Mouse (Mus musculus) lung, embryonic 16.5 days (tissue): ENCODE results near the gene Gpat2. TPM values are rescaled to one million over a fixed set of nuclear protein-coding genes. Genes with fewer than 3 reads are reported as not detected.
A peak's percentile ranks its signal among the peaks of the same experiment; 100 is the strongest.

Experiments used
- ATAC-seq: fragments of 200-750 bp; cut with Nextera tagmentation; 2 replicates; pipeline ENCODE4 v1.8.0; 2017; ENCODE audit warnings: low read depth, mild to moderate bottlenecking, moderate library complexity
- H3K27ac ChIP-seq: fragments of 300-500 bp; sonication (generic); 2 replicates; pipeline ENCODE4 v1.5.1; 2014; ENCODE audit warnings: mild to moderate bottlenecking, control low read depth, low read length
- H3K27me3 ChIP-seq: fragments of 300-500 bp; sonication (generic); 2 replicates; pipeline ENCODE4 v1.6.1; 2014; ENCODE audit warnings: low read depth, low read length, mixed read lengths; ENCODE audit not compliant: control insufficient read depth, insufficient read depth
- H3K36me3 ChIP-seq: fragments of 300-500 bp; sonication (generic); 2 replicates; pipeline ENCODE4 v1.6.1; 2014; ENCODE audit warnings: low read length; ENCODE audit not compliant: control insufficient read depth, insufficient read depth
- H3K4me1 ChIP-seq: fragments of 300-500 bp; sonication (generic); replicated peaks from 2 replicates; pipeline ENCODE4 v1.6.1; 2014; ENCODE audit warnings: low read length, mixed read lengths; ENCODE audit not compliant: control insufficient read depth, insufficient read depth
- H3K4me2 ChIP-seq: fragments of 300-500 bp; sonication (generic); 2 replicates; pipeline ENCODE4 v1.6.1; 2014; ENCODE audit warnings: low read depth, low read length, control low read depth
- H3K4me3 ChIP-seq: fragments of 300-500 bp; sonication (generic); 2 replicates; pipeline ENCODE4 v1.5.1; 2014; ENCODE audit warnings: mild to moderate bottlenecking, low read length, control low read depth
- H3K9ac ChIP-seq: fragments of 300-500 bp; sonication (generic); 2 replicates; pipeline ENCODE4 v1.6.1; 2014; ENCODE audit warnings: low read length, control low read depth
- H3K9me3 ChIP-seq: fragments of 300-500 bp; sonication (generic); 2 replicates; pipeline ENCODE4 v1.6.1; 2016; ENCODE audit warnings: low read length; ENCODE audit not compliant: control insufficient read depth
- WGBS: fragments of 180-500 bp; shearing (Covaris S2); extraction: QIAGEN DNeasy Blood & Tissue Kit; methylation state at CpG from one replicate; pipeline ENCODE4 v1.1.7; 2014; 5-methylcytosine and 5-hydroxymethylcytosine counted together
- polyA plus RNA-seq: library from polyadenylated mRNA; unstranded; fragments of >200 nt; fragmentation: Nextera tagmentation; extraction: Ambion mirVana; gene quantifications from 2 replicates; pipeline ENCODE4 v1.2.1, GENCODE M21; 2015

Gene Gpat2
- 0.30 and 0.38 TPM in 2 replicates for polyA plus RNA-seq

GRCm38 (mm10) chr2:127424977-127425376, at the start of gene Gpat2:
Gene Gpat2, plus strand, starts transcription at chr2:127425199.
- Histone ChIP-seq H3K36me3 (no peaks in the 10 kb centered on the region), H3K4me2 (no peak within 1 kb of the TSS), H3K9ac (no peak within 1 kb of the TSS), H3K4me3 (no peak within 1 kb of the TSS), H3K4me1 (no peaks in the 10 kb centered on the region), H3K9me3 (no peaks in the 10 kb centered on the region), H3K27me3 (no peaks in the 10 kb centered on the region), H3K27ac (no peak within 1 kb of the TSS)
- 78% methylated on average over 17 of the region's 17 CpGs for WGBS
- no peak for ATAC-seq

- Histone ChIP-seq H3K4me1 (no peaks in the 10 kb centered on the region; the same call in 1 of the 2 replicates), H3K9ac (no peak overlapping the region), H3K4me3 (no peak overlapping the region), H3K27me3 (no peaks in the 10 kb centered on the region), H3K4me2 (no peak overlapping the region), H3K36me3 (no peaks in the 10 kb centered on the region), H3K9me3 (no peaks in the 10 kb centered on the region), H3K27ac (no peak overlapping the region)
- no peak for ATAC-seq
- 37% methylated on average over 7 of the region's 7 CpGs for WGBS
Measured at GRCm38 (mm10) chr2:127375759-127376341, 49.1 kb upstream of the Gpat2 start.

- no peaks in the 10 kb centered on the region for H3K27me3 ChIP-seq
- WGBS, result 77% methylated on average over 6 of the region's 6 CpGs
- no peaks in the 10 kb centered on the region for H3K36me3 ChIP-seq
- H3K27ac ChIP-seq, result no peak overlapping the region
- no peaks in the 10 kb centered on the region; the same call in 1 of the 2 replicates for H3K4me1 ChIP-seq
- H3K4me3 ChIP-seq, result no peak overlapping the region
- no peaks in the 10 kb centered on the region for H3K9me3 ChIP-seq
- no peak for ATAC-seq
- H3K9ac ChIP-seq, result no peak overlapping the region
- H3K4me2 ChIP-seq, result no peak overlapping the region
Measured at GRCm38 (mm10) chr2:127376423-127377051, 48.5 kb upstream of the Gpat2 start.

GRCm38 (mm10) chr2:127377942-127378610, 46.9 kb upstream of the Gpat2 start:
- no peaks in the 10 kb centered on the region for H3K27me3 ChIP-seq
- ATAC-seq, result no peak
- no peak overlapping the region for H3K27ac ChIP-seq
- H3K9ac ChIP-seq, result no peak overlapping the region
- no peaks in the 10 kb centered on the region for H3K36me3 ChIP-seq
- H3K4me1 ChIP-seq, result no peaks in the 10 kb centered on the region; the same call in 1 of the 2 replicates
- H3K9me3 ChIP-seq, result no peaks in the 10 kb centered on the region
- WGBS, result 58% methylated on average over 7 of the region's 7 CpGs
- no peak overlapping the region for H3K4me3 ChIP-seq
- H3K4me2 ChIP-seq, result no peak overlapping the region

- ATAC-seq, result peak; percentile 28; the same call in 1 of the 2 replicates
- H3K4me3 ChIP-seq, result no peak overlapping the region
- 53% methylated on average over 7 of the region's 7 CpGs for WGBS
- no peaks in the 10 kb centered on the region for H3K9me3 ChIP-seq
- no peaks in the 10 kb centered on the region; the same call in 1 of the 2 replicates for H3K4me1 ChIP-seq
- H3K27ac ChIP-seq, result no peak overlapping the region
- H3K27me3 ChIP-seq, result no peaks in the 10 kb centered on the region
- no peak overlapping the region for H3K9ac ChIP-seq
- no peak overlapping the region for H3K4me2 ChIP-seq
- no peaks in the 10 kb centered on the region for H3K36me3 ChIP-seq
Measured at GRCm38 (mm10) chr2:127378611-127378990, 46.4 kb upstream of the Gpat2 start.

- 54% methylated on average over 3 of the region's 3 CpGs for WGBS
- H3K9me3 ChIP-seq, result no peaks in the 10 kb centered on the region
- H3K36me3 ChIP-seq, result no peaks in the 10 kb centered on the region
- H3K27me3 ChIP-seq, result no peaks in the 10 kb centered on the region
- H3K9ac ChIP-seq, result no peak overlapping the region
- no peak for ATAC-seq
- no peak overlapping the region for H3K4me3 ChIP-seq
- no peaks in the 10 kb centered on the region; the same call in 1 of the 2 replicates for H3K4me1 ChIP-seq
- H3K27ac ChIP-seq, result no peak overlapping the region
- H3K4me2 ChIP-seq, result no peak overlapping the region
Measured at GRCm38 (mm10) chr2:127379250-127379649, 45.7 kb upstream of the Gpat2 start.

GRCm38 (mm10) chr2:127383881-127384280, 41.1 kb upstream of the Gpat2 start:
- Histone ChIP-seq H3K4me2 (no peak overlapping the region), H3K27ac (no peak overlapping the region), H3K27me3 (no peaks in the 10 kb centered on the region), H3K36me3 (no peaks in the 10 kb centered on the region), H3K4me3 (no peak overlapping the region), H3K9ac (no peak overlapping the region), H3K9me3 (no peaks in the 10 kb centered on the region), H3K4me1 (no peaks in the 10 kb centered on the region)
- no peak for ATAC-seq
- 40% methylated on average over 7 of the region's 7 CpGs for WGBS

GRCm38 (mm10) chr2:127387521-127387920, 37.5 kb upstream of the Gpat2 start:
- no peak overlapping the region for H3K9ac ChIP-seq
- 54% methylated on average over 2 of the region's 2 CpGs for WGBS
- H3K36me3 ChIP-seq, result no peaks in the 10 kb centered on the region
- no peaks in the 10 kb centered on the region for H3K4me1 ChIP-seq
- H3K4me2 ChIP-seq, result no peak overlapping the region
- H3K27ac ChIP-seq, result no peak overlapping the region
- H3K27me3 ChIP-seq, result no peaks in the 10 kb centered on the region
- no peaks in the 10 kb centered on the region for H3K9me3 ChIP-seq
- H3K4me3 ChIP-seq, result no peak overlapping the region
- no peak for ATAC-seq

- no peak for ATAC-seq
- H3K27ac ChIP-seq, result no peak overlapping the region
- WGBS, result 28% methylated on average over 3 of the region's 3 CpGs
Measured at GRCm38 (mm10) chr2:127390352-127390751, 34.6 kb upstream of the Gpat2 start.

More at GRCm38 (mm10) chr2:127390352-127390751, 34.6 kb upstream of the Gpat2 start:
- no peak overlapping the region for H3K4me3 ChIP-seq
- no peak overlapping the region for H3K9ac ChIP-seq
- no peak overlapping the region for H3K4me2 ChIP-seq
- H3K27me3 ChIP-seq, result no peaks in the 10 kb centered on the region
- no peaks in the 10 kb centered on the region for H3K9me3 ChIP-seq
- no peaks in the 10 kb centered on the region for H3K4me1 ChIP-seq
- no peaks in the 10 kb centered on the region for H3K36me3 ChIP-seq
